Mouse (Mus musculus) left cerebral cortex, adult 18-20 months (tissue): ENCODE results near the gene Exosc1. TPM values are rescaled to one million over a fixed set of nuclear protein-coding genes. Genes with fewer than 3 reads are reported as not detected.

Experiments used
- DNase-seq, 2 experiments: peaks; one replicate each; pipeline ENCODE4 v3.0.0; 2021 to 2022; ENCODE audit warnings: low spot score in 2 of 2, mixed read lengths in 1 of 2
- long read RNA-seq, 2 experiments: library from polyadenylated mRNA; stranded (forward); transcript quantifications; one replicate each; pipeline ENCODE4 v2.0.0; 2021
- total RNA-seq, 2 experiments: library from RNA; stranded (reverse); gene quantifications; 2 replicates each; pipeline ENCODE4 v1.2.3; 2021

Exosc1 gene
- total RNA-seq: 10 to 100 TPM; 20.4 to 30.6 TPM
- long read RNA-seq, experiment 1, transcript Exosc1-201 (8 exons, 1,018 nt): major isoform, 20 of 33 reads
- long read RNA-seq, experiment 1, partial matches to known transcripts: 2 of 33 reads
- long read RNA-seq, experiment 1, other reads (novel, unspliced or antisense): 10 of 33 reads
- long read RNA-seq, experiment 2, transcript Exosc1-201 (8 exons, 1,018 nt): major isoform, 16 of 27 reads
- long read RNA-seq, experiment 2, partial matches to known transcripts: 1 of 27 reads
- long read RNA-seq, experiment 2, other reads (novel, unspliced or antisense): 10 of 27 reads

- peak; percentile 98 to 99 for DNase-seq
Measured at GRCm38 (mm10) chr19:41933179-41934086, at the start of gene Exosc1, which contains the start of gene Zdhhc16. TSS of gene Exosc1 (minus strand) at chr19:41933423. TSS of gene Zdhhc16 (plus strand) at chr19:41933480.

DNA sequence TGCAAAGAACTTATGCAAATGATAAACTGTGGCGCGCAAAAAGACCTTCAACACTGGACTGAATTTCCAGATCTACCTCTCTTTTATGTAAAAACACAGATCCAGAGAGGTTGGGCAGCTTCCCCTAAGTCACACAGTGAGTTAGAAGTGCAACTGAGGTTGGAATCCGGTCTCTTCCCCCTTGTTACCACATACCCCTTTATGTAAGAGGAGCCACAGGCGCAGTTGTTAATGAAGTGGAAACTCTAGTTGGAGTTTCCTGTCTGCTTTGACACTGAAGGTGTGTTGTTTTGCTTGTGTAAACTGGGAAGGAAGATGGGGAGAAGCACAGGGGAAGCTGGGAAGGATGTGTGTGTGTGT, 49.5 kb upstream of the Exosc1 start:
- no peak for DNase-seq

- peak in 1 of 2 experiments; percentile 37 for DNase-seq
Measured at GRCm38 (mm10) chr19:41981931-41982790, 48.9 kb upstream of the Exosc1 start.

GRCm38 (mm10) chr19:41981595-41981927, 48.3 kb upstream of the Exosc1 start, which contains the start of gene Ubtd1:
TSS of gene Ubtd1 (plus strand) at chr19:41981763.
- DNase-seq: no peak

GRCm38 (mm10) chr19:41980819-41981594, 47.8 kb upstream of the Exosc1 start, which contains the start of gene Mms19:
TSS of gene Mms19 (minus strand) at chr19:41981157.
- peak; percentile 96 to 99 for DNase-seq

- DNase-seq: peak in 1 of 2 experiments; percentile 7
Measured at GRCm38 (mm10) chr19:41980422-41980818, 47.2 kb upstream of the Exosc1 start.

DNA sequence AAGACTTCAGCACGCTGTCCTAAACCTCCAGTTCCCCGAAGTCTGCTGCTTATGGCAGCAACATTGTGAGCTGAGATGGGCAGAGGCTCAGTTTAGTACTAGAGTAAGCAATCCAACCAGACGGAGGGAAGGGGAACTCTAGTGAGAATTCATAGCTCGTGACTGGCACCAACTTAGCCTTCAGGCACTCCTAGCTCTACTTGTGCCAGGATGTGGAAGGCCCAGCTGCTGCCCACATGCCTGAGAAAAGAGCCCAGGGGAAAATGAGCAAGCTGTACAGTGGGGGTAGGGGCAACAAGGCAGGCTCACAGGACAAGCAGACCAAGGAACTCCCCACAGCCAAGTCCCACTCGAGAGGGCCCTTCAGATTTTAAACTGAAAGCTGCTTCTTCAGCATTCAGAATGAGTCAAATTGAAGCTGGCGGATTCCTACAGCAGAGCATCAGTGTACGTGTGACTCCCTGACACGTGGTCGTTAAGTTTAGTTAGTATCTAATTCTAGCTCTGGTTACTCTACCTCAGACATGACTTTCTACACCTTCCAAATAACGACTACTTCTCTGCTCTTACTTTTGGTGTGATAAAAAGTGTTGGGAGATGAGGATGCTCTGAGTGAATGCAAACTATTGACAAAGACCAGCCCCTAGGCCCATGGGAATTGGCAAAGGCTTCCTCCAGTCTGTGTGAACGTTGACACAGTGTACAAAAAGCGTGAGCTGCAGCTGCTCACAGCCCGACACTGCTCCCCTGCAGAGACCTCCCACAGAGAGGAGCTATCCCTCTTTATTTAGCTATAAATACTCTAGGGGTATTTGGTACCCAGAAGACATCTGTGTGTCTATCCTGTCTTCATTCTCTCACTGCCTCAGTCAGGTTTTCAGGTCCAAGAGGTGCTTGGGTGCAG, 40.9 kb upstream of the Exosc1 start:
- DNase-seq: peak; percentile 18 to 40

GRCm38 (mm10) chr19:41969618-41970017, 36.4 kb upstream of the Exosc1 start:
- no peak for DNase-seq

- DNase-seq: no peak
Measured at GRCm38 (mm10) chr19:41953574-41953973, 20.4 kb upstream of the Exosc1 start.

DNA sequence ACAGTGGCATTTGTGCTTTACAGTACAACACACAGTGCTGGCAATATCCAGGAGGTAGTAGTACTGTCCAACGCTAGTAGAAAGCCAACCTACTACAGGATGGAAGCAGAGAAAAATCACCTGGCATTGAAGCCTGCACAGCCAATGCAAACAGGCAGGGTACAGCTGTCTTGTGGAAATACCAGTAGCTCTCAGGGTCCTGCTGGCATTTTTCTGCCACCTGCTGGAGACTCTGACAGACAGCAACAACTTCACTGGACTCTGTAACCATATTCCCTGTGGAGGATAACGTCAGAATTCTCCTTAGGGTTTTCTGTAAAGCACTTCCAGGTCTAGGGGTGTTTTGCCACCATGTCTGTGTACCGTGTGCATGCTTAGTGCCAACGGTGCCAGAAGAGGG, 19.1 kb upstream of the Exosc1 start:
- DNase-seq: no peak

- no peak for DNase-seq
Measured at GRCm38 (mm10) chr19:41943841-41944240, 10.6 kb upstream of the Exosc1 start.

- DNase-seq: no peak
Measured at GRCm38 (mm10) chr19:41938539-41938938, 5.3 kb upstream of the Exosc1 start.

- no peak for DNase-seq
Measured at GRCm38 (mm10) chr19:41935921-41936320, 2.7 kb upstream of the Exosc1 start.

DNA sequence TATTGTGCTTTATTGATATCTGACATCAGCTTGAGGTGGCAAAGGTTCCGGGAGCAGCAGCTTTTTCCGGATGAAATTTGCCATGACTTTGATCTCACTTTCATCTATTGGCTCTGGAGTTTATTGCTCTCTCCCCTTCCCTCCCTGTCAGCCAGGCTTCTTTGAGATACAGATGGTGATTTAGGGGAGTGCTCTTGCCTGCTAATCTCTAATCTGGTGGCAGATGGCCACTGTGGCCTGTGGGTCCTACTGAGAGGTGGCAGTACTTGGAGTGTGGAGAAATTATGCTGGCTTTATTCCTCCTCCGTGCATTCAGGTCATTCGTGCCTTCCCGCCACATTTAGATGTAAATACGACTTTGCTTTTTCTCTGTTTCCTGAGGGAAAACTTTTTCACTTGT, 901 bp upstream of the Exosc1 start:
- no peak for DNase-seq

DNA sequence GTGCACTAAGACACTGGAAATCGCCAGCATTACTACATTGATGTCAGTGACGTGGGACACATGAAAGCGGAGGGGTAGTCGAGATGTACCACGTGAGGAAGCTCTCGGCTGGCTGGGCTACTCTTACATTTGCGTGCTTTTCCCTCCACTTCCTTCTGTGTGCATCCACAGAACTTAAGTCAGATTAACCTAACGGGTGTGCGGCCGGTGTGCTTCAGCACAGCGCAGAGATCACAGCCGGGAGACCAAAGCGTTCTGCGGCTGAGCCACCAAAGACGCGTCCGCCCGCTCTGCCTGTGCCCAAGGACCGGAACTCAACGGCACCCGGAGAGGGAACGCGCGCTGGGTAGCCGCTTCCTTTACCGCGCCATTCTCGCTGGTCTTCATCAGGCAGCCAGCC, 537 bp downstream of the Exosc1 start:
- DNase-seq: no peak

- no peak for DNase-seq
Measured at GRCm38 (mm10) chr19:41920412-41921067, 12.7 kb downstream of the Exosc1 start.

DNA sequence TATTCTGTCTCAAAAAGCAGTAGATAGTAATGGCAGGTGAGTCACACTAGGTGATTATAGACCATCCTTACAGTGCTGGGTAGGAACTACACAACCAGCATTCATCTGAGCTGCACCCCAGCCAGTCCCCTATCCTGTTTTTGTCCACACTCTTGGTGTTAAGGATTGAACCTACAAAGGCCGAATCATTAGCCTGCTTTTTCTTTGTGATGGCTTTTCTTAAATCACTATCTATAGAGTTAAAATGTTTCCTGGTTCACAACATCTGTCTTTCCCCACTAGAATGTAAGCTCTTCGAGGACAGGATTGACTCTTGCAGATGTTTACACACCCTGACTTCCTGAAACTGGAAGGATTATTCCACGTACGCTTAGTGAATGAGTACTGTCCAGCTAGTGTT, 13.8 kb downstream of the Exosc1 start:
- DNase-seq: no peak

DNA sequence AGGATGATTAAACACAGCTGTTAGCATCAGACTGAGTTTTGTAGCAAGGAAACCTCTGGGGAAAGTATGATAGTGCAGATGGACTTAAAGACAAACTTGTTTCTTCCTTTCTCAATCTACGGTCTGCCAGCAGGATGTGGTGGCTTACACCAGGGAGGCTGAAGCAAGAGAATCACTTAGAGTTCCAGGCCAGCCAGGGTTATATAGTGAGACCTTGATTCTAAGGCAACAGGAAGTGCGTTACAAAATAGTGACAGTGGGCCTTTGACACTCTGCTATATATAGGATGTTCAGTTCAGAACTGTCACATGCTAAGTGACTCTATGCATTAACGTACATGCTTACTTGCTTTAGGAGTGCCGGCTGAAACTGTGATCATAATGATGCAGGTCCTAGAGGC, 16.4 kb downstream of the Exosc1 start:
- no peak for DNase-seq

GRCm38 (mm10) chr19:41915294-41915693, 17.9 kb downstream of the Exosc1 start:
- no peak for DNase-seq
